Mouse (Mus musculus): ENCODE measurements around the gene BC067074. TPM values are rescaled to one million over a fixed set of nuclear protein-coding genes. Genes with fewer than 3 reads are reported as not detected.
"Not testable (repeated sequence)": the region's sequence is repeated elsewhere in the genome, so short reads cannot be mapped to it uniquely, and the experiment has no call there.

BC067074 gene
- polyA plus RNA-seq, 1 experiment, result 0.27 TPM

- Histone ChIP-seq H3K4me3 (ENCODE audit: control insufficient read depth, low read depth, low read length) (no peak overlapping the region), H3K4me1 (ENCODE audit: control insufficient read depth, insufficient read depth, low read length) (no peaks in the 10 kb centered on the region), H3K27ac (ENCODE audit: control insufficient read depth, insufficient read depth, low read depth, low read length) (no peak overlapping the region), H3K27me3 (ENCODE audit: control insufficient read depth, insufficient read depth, low read length) (no peaks in the 10 kb centered on the region), H3K36me3 (ENCODE audit: control insufficient read depth, insufficient read depth, low read length) (no peaks in the 10 kb centered on the region)
- no peak for TF ChIP-seq CTCF (IDR thresholded peaks at IDR 0.05; ENCODE audit: control insufficient read depth, insufficient read depth, insufficient replicate concordance, low read depth, low read length)
- no peak for TF ChIP-seq POLR2A (IDR thresholded peaks at IDR 0.05; ENCODE audit: control insufficient read depth, low read depth, low read length)
Measured at GRCm38 (mm10) chr13:113377631-113378030, 84.7 kb downstream of the BC067074 start.

- no peak overlapping the region for H3K4me3 ChIP-seq (ENCODE audit: control insufficient read depth, low read depth, low read length)
- H3K36me3 ChIP-seq (ENCODE audit: control insufficient read depth, insufficient read depth, low read length), result no peaks in the 10 kb centered on the region
- no peaks in the 10 kb centered on the region for H3K27me3 ChIP-seq (ENCODE audit: control insufficient read depth, insufficient read depth, low read length)
- TF ChIP-seq CTCF (IDR thresholded peaks at IDR 0.05; ENCODE audit: control insufficient read depth, insufficient read depth, insufficient replicate concordance, low read depth, low read length), result no peak
- TF ChIP-seq POLR2A (IDR thresholded peaks at IDR 0.05; ENCODE audit: control insufficient read depth, low read depth, low read length), result no peak
- H3K4me1 ChIP-seq (ENCODE audit: control insufficient read depth, insufficient read depth, low read length), result no peaks in the 10 kb centered on the region
- no peak overlapping the region for H3K27ac ChIP-seq (ENCODE audit: control insufficient read depth, insufficient read depth, low read depth, low read length)
Measured at GRCm38 (mm10) chr13:113378980-113379410, 86.0 kb downstream of the BC067074 start.

GRCm38 (mm10) chr13:113379766-113380309 is 86.9 kb downstream of the BC067074 start:
- H3K27me3 ChIP-seq (ENCODE audit: control insufficient read depth, insufficient read depth, low read length), result no peaks in the 10 kb centered on the region
- TF ChIP-seq CTCF (IDR thresholded peaks at IDR 0.05; ENCODE audit: control insufficient read depth, insufficient read depth, insufficient replicate concordance, low read depth, low read length), result no peak
- no peak for TF ChIP-seq POLR2A (IDR thresholded peaks at IDR 0.05; ENCODE audit: control insufficient read depth, low read depth, low read length)
- no peaks in the 10 kb centered on the region for H3K4me1 ChIP-seq (ENCODE audit: control insufficient read depth, insufficient read depth, low read length)
- H3K4me3 ChIP-seq (ENCODE audit: control insufficient read depth, low read depth, low read length), result no peak overlapping the region
- H3K36me3 ChIP-seq (ENCODE audit: control insufficient read depth, insufficient read depth, low read length), result no peaks in the 10 kb centered on the region
- H3K27ac ChIP-seq (ENCODE audit: control insufficient read depth, insufficient read depth, low read depth, low read length), result no peak overlapping the region

GRCm38 (mm10) chr13:113381710-113382109 is 88.8 kb downstream of the BC067074 start:
- Histone ChIP-seq H3K4me1 (ENCODE audit: control insufficient read depth, insufficient read depth, low read length) (no peaks in the 10 kb centered on the region), H3K27ac (ENCODE audit: control insufficient read depth, insufficient read depth, low read depth, low read length) (no peak overlapping the region), H3K4me3 (ENCODE audit: control insufficient read depth, low read depth, low read length) (no peak overlapping the region), H3K27me3 (ENCODE audit: control insufficient read depth, insufficient read depth, low read length) (no peaks in the 10 kb centered on the region), H3K36me3 (ENCODE audit: control insufficient read depth, insufficient read depth, low read length) (no peaks in the 10 kb centered on the region)
- TF ChIP-seq CTCF (IDR thresholded peaks at IDR 0.05; ENCODE audit: control insufficient read depth, insufficient read depth, insufficient replicate concordance, low read depth, low read length) (no peak), POLR2A (IDR thresholded peaks at IDR 0.05; ENCODE audit: control insufficient read depth, low read depth, low read length) (no peak)

GRCm38 (mm10) chr13:113382201-113382600 is 89.2 kb downstream of the BC067074 start:
- TF ChIP-seq POLR2A (IDR thresholded peaks at IDR 0.05; ENCODE audit: control insufficient read depth, low read depth, low read length) (no peak), CTCF (IDR thresholded peaks at IDR 0.05; ENCODE audit: control insufficient read depth, insufficient read depth, insufficient replicate concordance, low read depth, low read length) (no peak)
- Histone ChIP-seq H3K36me3 (ENCODE audit: control insufficient read depth, insufficient read depth, low read length) (no peaks in the 10 kb centered on the region), H3K27ac (ENCODE audit: control insufficient read depth, insufficient read depth, low read depth, low read length) (no peak overlapping the region), H3K4me1 (ENCODE audit: control insufficient read depth, insufficient read depth, low read length) (no peaks in the 10 kb centered on the region), H3K27me3 (ENCODE audit: control insufficient read depth, insufficient read depth, low read length) (no peaks in the 10 kb centered on the region), H3K4me3 (ENCODE audit: control insufficient read depth, low read depth, low read length) (no peak overlapping the region)

- H3K27ac ChIP-seq (ENCODE audit: control insufficient read depth, insufficient read depth, low read depth, low read length); H3K36me3 ChIP-seq (ENCODE audit: control insufficient read depth, insufficient read depth, low read length); H3K4me3 ChIP-seq (ENCODE audit: control insufficient read depth, low read depth, low read length); H3K27me3 ChIP-seq (ENCODE audit: control insufficient read depth, insufficient read depth, low read length); H3K4me1 ChIP-seq (ENCODE audit: control insufficient read depth, insufficient read depth, low read length): not testable (repeated sequence)
Measured at GRCm38 (mm10) chr13:113382770-113383169, 89.8 kb downstream of the BC067074 start.

GRCm38 (mm10) chr13:113393386-113393785 is 100.4 kb downstream of the BC067074 start:
- TF ChIP-seq CTCF (IDR thresholded peaks at IDR 0.05; ENCODE audit: control insufficient read depth, insufficient read depth, insufficient replicate concordance, low read depth, low read length), result no peak
- TF ChIP-seq POLR2A (IDR thresholded peaks at IDR 0.05; ENCODE audit: control insufficient read depth, low read depth, low read length), result no peak
- Histone ChIP-seq H3K4me3 (ENCODE audit: control insufficient read depth, low read depth, low read length) (no peak overlapping the region), H3K4me1 (ENCODE audit: control insufficient read depth, insufficient read depth, low read length) (peaks cover 2% of the 10 kb centered on the region; the same call in 1 of the 2 replicates), H3K27me3 (ENCODE audit: control insufficient read depth, insufficient read depth, low read length) (no peaks in the 10 kb centered on the region), H3K27ac (ENCODE audit: control insufficient read depth, insufficient read depth, low read depth, low read length) (no peak overlapping the region), H3K36me3 (ENCODE audit: control insufficient read depth, insufficient read depth, low read length) (no peaks in the 10 kb centered on the region)

GRCm38 (mm10) chr13:113394591-113394990 is 101.6 kb downstream of the BC067074 start:
- TF ChIP-seq POLR2A (IDR thresholded peaks at IDR 0.05; ENCODE audit: control insufficient read depth, low read depth, low read length) (no peak), CTCF (IDR thresholded peaks at IDR 0.05; ENCODE audit: control insufficient read depth, insufficient read depth, insufficient replicate concordance, low read depth, low read length) (no peak)
- Histone ChIP-seq H3K27me3 (ENCODE audit: control insufficient read depth, insufficient read depth, low read length) (no peaks in the 10 kb centered on the region), H3K27ac (ENCODE audit: control insufficient read depth, insufficient read depth, low read depth, low read length) (no peak overlapping the region), H3K4me3 (ENCODE audit: control insufficient read depth, low read depth, low read length) (peak overlapping the region; percentile 35; the same call in 1 of the 2 replicates), H3K4me1 (ENCODE audit: control insufficient read depth, insufficient read depth, low read length) (peaks cover 2% of the 10 kb centered on the region; the same call in 1 of the 2 replicates), H3K36me3 (ENCODE audit: control insufficient read depth, insufficient read depth, low read length) (no peaks in the 10 kb centered on the region)
